Mouse (Mus musculus) brain, embryonic 18.5 days (tissue): ENCODE data around the gene Strip1.

Experiments used
- DNase-seq: peaks from one replicate; pipeline ENCODE4 v3.0.0-alpha.2; 2012; ENCODE audit warnings: low read depth, low spot score

Gene Strip1

DNA sequence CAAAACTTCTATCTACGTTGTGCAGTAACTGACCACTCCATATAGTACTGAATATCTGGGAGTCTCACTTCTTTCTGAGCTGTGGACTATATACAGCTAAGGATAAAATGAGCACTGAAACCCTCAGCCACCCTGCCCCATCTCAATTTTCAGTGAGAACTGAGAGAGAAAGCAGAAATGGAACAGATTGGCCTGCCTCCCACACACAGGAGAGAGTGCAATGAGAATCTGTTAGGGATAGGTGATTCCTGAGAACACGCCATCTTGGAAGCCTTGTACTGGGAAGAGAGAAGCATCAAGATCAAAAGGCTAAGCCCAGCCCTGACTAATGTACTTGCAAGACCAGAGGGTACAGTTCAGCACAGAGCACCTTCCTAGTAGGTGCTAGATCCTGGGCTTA, 2.9 kb downstream of the Strip1 start:
- DNase-seq: no peak

GRCm38 (mm10) chr3:107627641-107628040, 3.9 kb downstream of the Strip1 start:
- no peak for DNase-seq

DNA sequence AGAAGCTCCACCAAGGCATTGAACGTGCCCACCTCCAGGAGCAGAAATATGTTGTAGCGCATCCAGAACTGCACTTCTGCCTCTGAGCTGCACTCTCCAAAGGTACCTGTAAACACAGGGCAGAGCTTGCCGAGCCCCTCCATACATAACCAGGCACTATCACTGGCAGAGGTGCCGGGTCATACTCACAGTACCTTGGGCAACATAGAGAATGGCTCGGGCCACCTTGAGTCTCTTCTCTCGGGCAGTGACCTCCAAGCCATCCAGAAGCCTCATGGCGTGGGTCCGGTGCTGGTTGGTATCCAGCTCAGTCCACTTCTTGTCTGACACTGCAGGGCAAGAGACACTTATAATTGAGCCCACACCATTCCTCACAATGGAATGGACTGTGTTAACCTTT, 4.7 kb downstream of the Strip1 start:
- no peak for DNase-seq

DNA sequence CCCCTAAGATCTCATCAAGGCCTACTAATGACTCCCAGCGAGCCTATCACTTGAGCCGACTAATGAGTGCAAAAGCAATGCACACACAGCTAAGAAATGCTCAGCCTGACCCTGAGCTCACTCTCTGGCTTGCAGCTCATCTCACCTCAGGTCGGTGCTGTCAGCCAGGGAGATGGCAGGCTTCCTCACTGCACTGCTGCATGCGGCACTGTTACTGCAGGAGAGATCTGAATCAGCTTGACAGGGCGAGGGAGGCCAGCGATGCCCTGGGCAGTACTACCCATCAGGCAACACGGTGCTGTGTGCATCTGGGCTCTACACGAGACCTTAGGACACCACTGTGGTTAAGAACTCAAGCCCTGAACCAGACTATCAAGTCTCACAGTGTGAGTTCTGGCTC, 6.0 kb downstream of the Strip1 start:
- DNase-seq: no peak

- no peak for DNase-seq
These were observed 7.1 kb downstream of the Strip1 start for GRCm38 (mm10) chr3:107624424-107624823.

DNA sequence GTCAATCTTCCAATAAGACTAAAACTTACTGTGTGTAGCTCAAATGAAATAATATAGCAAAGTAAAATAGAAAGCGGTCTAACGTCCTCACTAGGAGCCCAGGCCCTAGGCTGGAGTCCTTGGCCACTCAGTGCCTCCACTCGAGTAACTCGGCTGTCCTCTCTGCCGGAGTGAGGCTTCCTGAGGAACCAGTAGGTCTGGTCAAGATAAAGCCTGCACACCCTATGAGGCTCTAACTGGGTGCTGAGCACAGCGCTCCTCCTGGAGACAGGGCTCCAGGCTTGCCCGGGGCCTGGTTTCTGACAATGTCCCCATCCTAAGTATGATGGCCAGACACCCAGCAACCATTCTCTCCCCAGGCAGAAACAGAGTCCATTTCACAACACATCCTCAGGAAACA, 9.0 kb downstream of the Strip1 start:
- DNase-seq: no peak

DNA sequence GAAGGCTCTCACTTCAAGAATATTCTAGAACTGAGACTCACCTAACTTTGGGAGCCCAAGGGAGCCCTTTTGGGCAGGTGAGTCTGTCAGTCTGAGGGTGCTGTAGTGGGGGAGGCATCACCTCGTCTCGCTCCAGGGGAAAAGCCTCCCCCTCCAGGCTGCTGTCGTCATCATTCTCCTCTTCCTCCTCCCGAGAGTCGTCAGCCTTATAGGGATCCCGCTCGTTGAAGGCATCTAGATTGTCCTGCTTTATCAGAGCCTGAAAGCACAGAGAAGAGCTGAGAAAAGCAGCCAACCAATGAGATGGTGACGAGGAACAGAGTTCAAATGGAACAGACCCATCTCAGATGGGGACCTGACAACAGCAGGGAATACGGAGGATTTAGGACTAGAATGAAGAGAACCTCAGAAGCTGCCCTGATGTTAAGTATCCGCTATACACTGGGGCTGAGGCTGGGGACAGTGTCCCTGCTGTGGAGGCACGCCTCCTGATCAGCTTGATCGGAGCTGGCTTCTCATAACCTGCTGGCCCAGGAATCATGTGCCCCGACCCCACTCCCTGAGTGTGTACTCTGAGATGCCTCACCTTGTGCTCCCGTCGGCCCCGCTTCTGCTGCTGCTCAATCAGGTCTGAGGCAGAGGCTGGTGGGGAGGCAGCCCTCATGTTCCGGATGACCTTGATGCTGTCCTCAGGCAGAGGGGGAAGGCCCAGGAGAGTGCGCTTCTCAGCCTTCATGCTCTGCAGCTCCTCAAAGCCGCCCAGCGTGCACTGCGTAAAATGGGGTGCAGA, 10.0 kb downstream of the Strip1 start:
- no peak for DNase-seq

DNA sequence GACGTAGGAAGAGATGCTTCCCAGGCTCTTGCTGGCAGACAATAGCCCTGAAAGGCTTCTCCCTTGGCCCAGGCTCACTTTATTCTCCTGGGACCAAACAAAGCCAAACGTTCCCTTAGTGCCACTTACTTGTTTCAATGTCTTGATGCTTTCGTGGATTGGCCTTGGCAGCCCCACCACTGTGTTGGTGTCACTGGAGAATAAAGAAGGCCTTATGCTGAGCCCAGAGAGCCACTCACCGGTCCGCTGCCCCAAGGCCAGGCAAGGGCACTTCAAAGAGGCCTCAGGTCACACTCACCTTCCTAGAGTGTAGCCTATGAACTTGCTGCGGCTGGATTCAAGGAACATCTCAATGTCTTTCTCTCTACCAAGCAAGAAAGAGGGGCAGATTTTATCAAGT, 11.6 kb downstream of the Strip1 start:
- DNase-seq: no peak

DNA sequence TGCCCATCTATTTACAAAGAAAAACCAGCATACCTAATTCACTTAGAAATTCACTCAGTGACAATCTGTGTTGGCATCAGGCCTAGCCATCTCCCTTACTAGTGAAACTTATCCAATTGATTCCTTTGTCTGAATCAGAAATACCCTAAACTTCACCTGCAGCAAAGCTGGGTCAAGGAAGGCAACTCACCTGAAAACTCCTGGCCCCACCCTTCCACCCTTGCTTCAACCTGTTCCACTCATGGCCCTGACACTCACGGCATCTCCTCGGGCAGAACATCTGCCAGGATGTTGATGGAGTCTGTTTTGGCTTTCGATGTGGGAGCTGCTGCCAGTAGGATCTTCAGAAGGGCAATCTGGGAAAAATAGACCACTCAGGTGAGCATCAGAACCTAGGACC, 13.7 kb downstream of the Strip1 start:
- no peak for DNase-seq

DNA sequence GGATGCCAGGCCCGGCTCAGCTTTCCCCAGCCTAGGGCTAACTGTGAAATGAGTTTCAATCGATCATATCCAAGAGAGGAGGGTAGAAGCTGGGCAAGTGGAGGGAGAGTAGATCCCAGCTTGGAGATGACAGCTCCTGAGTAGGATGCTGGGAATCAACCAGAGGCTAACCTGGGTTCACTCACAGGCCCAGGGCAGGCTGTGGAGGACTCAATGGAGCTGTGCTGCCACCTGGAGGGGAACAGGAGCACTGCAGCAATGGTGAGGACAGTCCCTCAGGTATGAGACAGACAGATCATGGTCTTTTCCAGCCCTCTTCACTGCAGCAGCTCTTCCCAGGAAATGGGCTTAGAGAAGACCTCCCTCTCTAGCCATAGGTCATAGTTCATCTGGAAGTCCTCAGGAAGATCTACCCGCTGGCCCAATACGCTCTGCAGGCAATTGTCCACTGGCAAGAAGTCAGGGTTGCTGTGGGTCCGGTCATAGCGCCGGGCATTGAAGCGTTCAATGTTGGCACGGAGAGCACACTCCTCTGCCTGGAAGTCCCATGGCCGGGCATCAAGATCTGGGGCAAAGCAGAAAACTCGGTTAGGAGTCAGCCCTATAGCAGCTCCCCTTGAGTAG, 18.5 kb downstream of the Strip1 start:
- DNase-seq: no peak

GRCm38 (mm10) chr3:107611394-107611793, 20.1 kb downstream of the Strip1 start:
- DNase-seq: no peak

DNA sequence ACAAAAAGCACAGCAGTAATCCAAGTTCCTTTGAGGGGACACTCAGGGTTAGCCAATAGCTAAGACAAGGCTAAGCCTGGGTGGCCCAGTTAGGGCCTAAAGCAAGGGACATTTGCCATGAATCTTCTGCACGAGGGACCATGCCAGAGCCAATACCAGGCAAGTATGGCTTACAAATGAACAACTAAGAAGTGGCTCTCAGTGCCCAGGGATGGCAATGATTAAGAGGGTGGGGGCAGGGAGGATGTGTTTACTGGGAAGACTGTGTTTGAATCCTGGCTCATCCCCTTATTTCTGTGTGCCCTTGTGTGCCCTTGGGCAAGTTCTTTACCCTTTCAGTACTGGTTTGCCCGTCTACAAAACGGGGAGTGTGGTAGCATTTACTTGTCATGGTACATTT, 22.1 kb downstream of the Strip1 start:
- no peak for DNase-seq

DNA sequence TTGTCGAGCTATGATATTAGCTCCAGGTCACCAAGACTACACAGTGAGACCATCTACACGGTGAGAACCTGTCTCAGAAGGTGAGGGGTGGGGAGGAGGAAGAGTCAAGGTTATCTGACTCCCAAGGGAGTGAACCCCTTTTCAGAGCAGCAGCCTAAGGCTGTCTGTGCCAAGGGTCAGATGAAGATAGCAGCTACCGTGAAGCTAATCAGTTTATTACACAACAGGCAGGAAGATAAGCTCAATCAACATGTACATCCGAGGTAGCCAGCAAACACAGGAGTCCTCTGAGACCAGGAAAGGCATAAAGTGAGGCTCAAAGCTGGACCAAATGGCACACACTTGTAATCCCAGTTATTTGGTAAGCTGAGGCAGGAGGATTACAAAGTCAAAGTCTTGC, 22.7 kb downstream of the Strip1 start:
- no peak for DNase-seq

GRCm38 (mm10) chr3:107607221-107607620, 24.3 kb downstream of the Strip1 start:
- DNase-seq: no peak

DNA sequence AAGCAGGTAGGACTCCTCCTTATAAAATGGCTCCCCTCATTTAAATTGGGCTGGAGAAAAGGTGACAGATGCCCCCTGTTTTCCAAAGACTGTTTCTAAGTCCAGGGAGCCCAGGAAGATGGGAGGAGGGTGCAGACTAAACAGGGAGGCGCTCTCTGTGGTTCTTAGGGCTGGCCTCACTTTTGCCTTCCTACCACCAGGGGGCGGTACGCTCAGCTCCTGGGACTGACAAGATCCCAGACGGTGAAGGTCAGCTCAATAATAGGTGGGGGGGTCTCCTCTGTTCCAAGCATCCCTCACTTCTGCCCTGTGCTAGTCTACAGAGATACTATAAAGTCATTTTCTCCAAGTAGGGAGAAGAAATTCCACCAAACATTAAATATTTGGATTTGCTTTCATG, 26.2 kb downstream of the Strip1 start:
- no peak for DNase-seq

- no peak for DNase-seq
These were observed 31.4 kb downstream of the Strip1 start for GRCm38 (mm10) chr3:107600127-107600526.

DNA sequence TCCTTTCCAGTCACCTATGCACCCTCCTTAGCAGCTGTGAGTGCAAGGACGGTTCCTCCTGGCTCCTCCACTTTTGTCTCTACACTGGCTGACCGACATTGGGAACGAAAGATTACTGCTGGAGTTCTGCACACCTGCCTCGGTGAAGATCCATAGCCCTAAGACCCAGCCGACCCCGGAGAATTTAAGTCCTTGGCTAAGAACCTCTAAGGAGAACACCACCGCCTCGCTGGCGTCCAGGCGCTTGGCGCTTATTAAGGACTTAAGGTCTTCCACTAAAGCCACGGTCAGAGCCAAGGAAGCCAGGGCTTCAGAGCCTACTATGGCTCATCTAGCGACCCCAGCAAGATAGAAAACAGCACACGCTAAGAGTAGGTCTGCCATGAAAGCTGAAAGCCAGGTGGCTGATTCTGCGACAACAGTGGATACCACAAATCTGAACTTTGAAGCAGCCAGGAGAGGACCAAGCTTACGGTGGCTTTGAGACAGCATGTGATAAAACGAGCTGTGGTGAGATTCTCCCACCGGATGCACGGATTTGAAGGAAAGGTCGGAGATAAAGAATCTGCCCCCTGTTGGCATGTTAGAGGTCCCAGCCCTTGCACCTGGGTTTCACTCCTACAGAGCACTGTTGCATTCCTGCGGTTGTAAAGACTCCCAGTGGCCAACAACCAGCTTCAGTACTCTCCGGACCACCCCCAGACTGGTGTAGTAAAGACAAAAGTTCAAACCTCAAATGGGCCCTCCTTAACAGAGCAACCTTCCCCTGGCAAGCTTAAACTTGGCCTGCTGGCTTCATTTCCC, 33.7 kb downstream of the Strip1 start:
- no peak for DNase-seq

- DNase-seq: no peak
These were observed 34.4 kb downstream of the Strip1 start for GRCm38 (mm10) chr3:107597134-107597533.

GRCm38 (mm10) chr3:107596559-107596958, 34.9 kb downstream of the Strip1 start:
- no peak for DNase-seq

GRCm38 (mm10) chr3:107595938-107596461, 35.5 kb downstream of the Strip1 start:
- no peak for DNase-seq

DNA sequence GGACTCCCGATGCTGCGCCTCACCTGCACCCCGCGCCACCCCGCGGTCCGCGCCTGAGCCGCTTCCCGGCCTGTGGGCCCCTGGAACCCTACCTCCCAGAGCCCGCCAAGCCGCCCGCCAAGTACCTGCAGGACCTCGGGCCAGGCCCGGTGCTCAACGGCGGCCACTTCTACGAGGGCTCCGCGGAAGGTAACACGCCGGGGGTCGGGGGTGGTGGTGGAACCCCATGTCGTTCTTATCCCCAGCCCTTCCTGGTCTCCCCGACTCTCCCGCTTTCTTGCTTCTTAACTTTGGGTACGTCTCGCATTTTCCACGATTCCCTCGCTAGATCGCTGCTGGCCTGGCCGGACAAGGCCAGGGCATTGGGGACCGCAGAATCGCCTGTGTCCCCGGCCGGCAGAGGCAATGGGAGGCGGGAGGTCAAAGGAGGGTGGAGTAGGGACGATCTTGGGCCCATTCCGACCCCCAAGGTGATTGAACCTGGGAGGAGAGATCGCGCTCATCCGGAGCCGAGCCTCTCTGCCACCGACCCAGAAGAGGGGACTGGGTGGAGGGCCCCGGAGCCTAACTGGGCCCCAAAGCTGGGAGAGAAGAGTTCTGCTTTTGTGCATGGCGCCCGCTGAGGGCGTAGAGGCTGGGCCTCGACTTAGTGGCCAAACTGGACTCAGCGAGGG, 36.1 kb downstream of the Strip1 start:
- no peak for DNase-seq
